ENCODE assay signal across 9 mouse cellular contexts in the genomic region with DNA sequence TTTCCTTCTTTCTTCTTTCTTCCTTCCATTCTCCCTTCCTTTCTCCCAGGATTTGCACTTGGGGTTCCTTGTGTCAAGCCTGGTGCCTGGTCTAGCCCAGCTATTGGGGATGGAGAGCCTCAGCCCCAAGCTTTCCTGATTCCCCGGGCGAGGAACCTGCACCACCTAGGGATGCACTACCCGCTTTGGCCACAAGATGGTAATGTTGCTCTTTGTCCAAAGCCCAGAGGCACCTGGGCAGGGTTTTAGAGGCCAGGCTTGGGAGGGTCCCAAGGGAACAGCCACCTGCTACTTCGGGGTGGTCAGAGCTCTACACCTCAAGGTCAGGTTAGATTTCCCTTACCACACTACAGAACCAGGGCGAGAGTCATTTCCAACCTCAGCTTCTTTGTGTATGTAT. TPM values are rescaled to one million over a fixed set of nuclear protein-coding genes. Genes with fewer than 3 reads are reported as not detected.
A peak's percentile ranks its signal among the peaks of the same experiment; 100 is the strongest.
DNase-seq lines count a peak whose midpoint lies in the region; ATAC-seq and TF ChIP-seq lines count a peak whose summit lies in the region.
"Had no signal": no experiment of that assay in that cellular context is flagged by ENCODE, and none has a peak within 500 bp of the region (broad histone marks: within the 10 kb centered on the region; RNA-seq: fewer than 3 reads in every experiment).

No protein-coding gene starts in this region.

- ATAC-seq in G1E (ENCODE audit: extremely low read depth, insufficient number of reproducible peaks, low FRiP score, poor library complexity, severe bottlenecking): peak; percentile 46; the same call in 1 of the 2 replicates

- no peaks in the 10 kb centered on the region for H3K79me3 ChIP-seq in C2C12 (ENCODE audit: low read depth)

- no peak for DNase-seq in G1E (ENCODE audit: low spot score)
- DNase-seq in cerebellum, postnatal 25 days: peak; percentile 82 to 88
- DNase-seq in gastrocnemius, postnatal 36 days: peak; percentile 41 to 51
- DNase-seq in layer of hippocampus, adult 18-20 months (ENCODE audit: low spot score in 2 of 2): peak; percentile 74 to 90
- DNase-seq in lung, postnatal 25 days (ENCODE audit: low spot score): peak; percentile 35
- DNase-seq in spleen, adult 12 weeks (ENCODE audit: low spot score): peak; percentile 35

- H3K27me3 ChIP-seq in C2C12 (ENCODE audit: control insufficient read depth, insufficient read depth, insufficient read length) (peaks cover 29% of the 10 kb centered on the region), G1E (ENCODE audit: insufficient read depth, low read length) (no peaks in the 10 kb centered on the region)

- no peak overlapping the region for H3K4me3 ChIP-seq in C2C12 (ENCODE audit: insufficient read depth, poor library complexity, severe bottlenecking)
- no peak overlapping the region for H3K4me3 ChIP-seq in G1E (ENCODE audit: low read depth, low read length)
- H3K4me3 ChIP-seq: stomach, embryonic 15.5 days had no signal

- no peaks in the 10 kb centered on the region for H3K79me2 ChIP-seq in C2C12 (ENCODE audit: control insufficient read depth, insufficient read depth)

- no peaks in the 10 kb centered on the region for H3K4me1 ChIP-seq in G1E (ENCODE audit: insufficient read depth, low read depth, low read length)

- intact Hi-C loops in gastrocnemius, postnatal 36 days (cut with DNase I): loop anchor here (2.0 kb wide), 1 partner anchor 50 kb away; no protein-coding TSS in a partner anchor

- no peak overlapping the region for H3ac ChIP-seq in C2C12 (ENCODE audit: control insufficient read depth, insufficient read length, low read depth)

- H3K36me3 ChIP-seq in C2C12 (ENCODE audit: control insufficient read depth, insufficient read depth): no peaks in the 10 kb centered on the region
- no peaks in the 10 kb centered on the region for H3K36me3 ChIP-seq in G1E (replicated peaks)
- H3K36me3 ChIP-seq: stomach, embryonic 15.5 days had no signal

- H3K9me3 ChIP-seq in G1E (replicated peaks): peaks cover 34% of the 10 kb centered on the region
- H3K9me3 ChIP-seq: stomach, embryonic 15.5 days had no signal

- TF ChIP-seq CTCF in C2C12 (IDR thresholded peaks at IDR 0.05; ENCODE audit: control insufficient read depth, insufficient read depth, insufficient read length): peak; percentile 86
- peak; percentile 87 for TF ChIP-seq CTCF in G1E (IDR thresholded peaks at IDR 0.05; ENCODE audit: low read depth, low read length)

TF ChIP-seq in C2C12, 6 proteins besides CTCF, POLR2A, EP300 and RAD21:
- no peak for TF ChIP-seq MYOG (IDR thresholded peaks at IDR 0.05; ENCODE audit: control insufficient read depth, extremely low read depth, insufficient read length)
- no peak for TF ChIP-seq MAX (IDR thresholded peaks at IDR 0.05)
- no peak for TF ChIP-seq MYOD1 (IDR thresholded peaks at IDR 0.05; ENCODE audit: control insufficient read depth, insufficient read length, low read depth)
- TF ChIP-seq CEBPB (IDR thresholded peaks at IDR 0.05; ENCODE audit: low read depth): no peak
- no peak for TF ChIP-seq USF1 (IDR thresholded peaks at IDR 0.05; ENCODE audit: low read depth)
- no peak for TF ChIP-seq FOSL1 (IDR thresholded peaks at IDR 0.05; ENCODE audit: insufficient read depth, low read length, poor library complexity, severe bottlenecking)

RNA-seq across cellular contexts. Expression of gene Tmem132b, which starts 2.5 kb away (rescaled TPM):
- polyA plus RNA-seq in C2C12 (2012; fragmentation: generic; extraction: Trizol): under 0.01 TPM
- 0.19 TPM in 1 of 2 replicates, not detected in the other for total RNA-seq in G1E (2014; fragmentation: Nextera tagmentation)
- total RNA-seq in G1E (2017): 0.11 TPM in 1 of 2 replicates, not detected in the other
- not detected in 2 replicates for polyA plus RNA-seq in G1E (2012)
- under 1 TPM; 0.05 to 0.07 TPM for total RNA-seq in gastrocnemius, postnatal 36 days (2021)
- 100 to 1,000 TPM; 113 to 116 TPM for total RNA-seq in layer of hippocampus, adult 18-20 months (2021)
- polyA plus RNA-seq: heart, embryonic 14.5 days had no signal

RNA-seq across cellular contexts. Expression of gene Aacs, which starts 53.5 kb away (rescaled TPM):
- 53.3 TPM for polyA plus RNA-seq in C2C12 (2012; fragmentation: generic; extraction: Trizol)
- total RNA-seq in G1E (2014; fragmentation: Nextera tagmentation): 3.3 and 4.4 TPM in 2 replicates
- total RNA-seq in G1E (2017): 15.3 and 15.7 TPM in 2 replicates
- 27.1 and 28.3 TPM in 2 replicates for polyA plus RNA-seq in G1E (2012)
- 1 to 10 TPM; 2.5 to 3.8 TPM for total RNA-seq in gastrocnemius, postnatal 36 days (2021)
- total RNA-seq in layer of hippocampus, adult 18-20 months (2021): 10 to 100 TPM; 48.7 to 49.1 TPM

Comparison
In these comparisons a context has a peak if more than half of its experiments do, and no peak if none do; other contexts are left out.
1. RNA of gene Tmem132b, which starts 2.5 kb away (total RNA-seq): 113 to 116 TPM in layer of hippocampus, adult 18-20 months; 0.11 to 0.19 TPM in G1E and 0.05 to 0.07 TPM in gastrocnemius, postnatal 36 days; every median in the first group is over 10 times any median in the second.